Mouse (Mus musculus) heart, postnatal 0 days (tissue): ENCODE results near the gene Miga1. TPM values are rescaled to one million over a fixed set of nuclear protein-coding genes. Genes with fewer than 3 reads are reported as not detected.
"Not testable (repeated sequence)": the region's sequence is repeated elsewhere in the genome, so short reads cannot be mapped to it uniquely, and the experiment has no call there.

Source experiments
- ATAC-seq: fragments of 200-750 bp; cut with Nextera tagmentation; 2 replicates; pipeline ENCODE4 v1.8.0; 2017; ENCODE audit warnings: low read depth, moderate number of reproducible peaks, moderate library complexity; ENCODE audit not compliant: insufficient read depth
- DNase-seq: peaks from one replicate; pipeline ENCODE4 v3.0.0-alpha.2; 2016; ENCODE audit warnings: low spot score
- H3K27ac ChIP-seq: fragments of 300-500 bp; sonication (generic); 2 replicates; pipeline ENCODE4 v1.5.1; 2014; ENCODE audit warnings: low read depth, mild to moderate bottlenecking
- H3K27me3 ChIP-seq: fragments of 300-500 bp; sonication (generic); 2 replicates; pipeline ENCODE4 v1.6.1; 2014; ENCODE audit warnings: low read length, mixed read lengths; ENCODE audit not compliant: control insufficient read depth, insufficient read depth
- H3K36me3 ChIP-seq: fragments of 300-500 bp; sonication (generic); replicated peaks from 2 replicates; pipeline ENCODE4 v1.6.1; 2014; ENCODE audit warnings: low read length, mixed read lengths; ENCODE audit not compliant: control insufficient read depth, insufficient read depth
- H3K4me1 ChIP-seq: fragments of 300-500 bp; sonication (generic); 2 replicates; pipeline ENCODE4 v1.6.1; 2014; ENCODE audit warnings: antibody characterized with exemption; ENCODE audit not compliant: control insufficient read depth, insufficient read depth
- H3K4me2 ChIP-seq: fragments of 300-500 bp; sonication (generic); 2 replicates; pipeline ENCODE4 v1.6.1; 2014; ENCODE audit warnings: low read depth, mild to moderate bottlenecking, low read length, moderate library complexity
- H3K4me3 ChIP-seq: fragments of 300-500 bp; sonication (generic); 2 replicates; pipeline ENCODE4 v1.5.1; 2014; ENCODE audit warnings: low read depth, low read length
- H3K9ac ChIP-seq: fragments of 300-500 bp; sonication (generic); replicated peaks from 2 replicates; pipeline ENCODE4 v1.6.1; 2014; ENCODE audit warnings: low read depth, low read length, mixed read lengths
- H3K9me3 ChIP-seq: fragments of 300-500 bp; sonication (generic); replicated peaks from 2 replicates; pipeline ENCODE4 v1.6.1; 2016; ENCODE audit warnings: low read length; ENCODE audit not compliant: control insufficient read depth
- CTCF ChIP-seq: IDR thresholded peaks from 2 replicates; pipeline ENCODE4 v1.5.1; 2016; ENCODE audit warnings: antibody characterized with exemption, control low read depth, low read depth
- EP300 ChIP-seq: IDR thresholded peaks from 2 replicates; pipeline ENCODE4 v1.6.1; 2016; ENCODE audit warnings: antibody characterized with exemption, low read depth
- WGBS: fragments of 180-500 bp; shearing (Covaris S2); extraction: QIAGEN DNeasy Blood & Tissue Kit; methylation state at CpG from one replicate; pipeline ENCODE4 v1.1.7; 2014; 5-methylcytosine and 5-hydroxymethylcytosine counted together
- polyA plus RNA-seq: library from polyadenylated mRNA; unstranded; fragments of >200 nt; fragmentation: Nextera tagmentation; extraction: Ambion mirVana; gene quantifications from 2 replicates; pipeline ENCODE4 v1.2.1, GENCODE M21; 2015
- total RNA-seq: library from RNA; depleted of rRNA; stranded (reverse); fragments of >200 nt; gene quantifications from 2 replicates; pipeline ENCODE4 v1.2.3, GENCODE M21; 2014; ENCODE audit warnings: low replicate concordance

Miga1 gene
- total and polyA plus RNA-seq, 2 experiments from 2014 or later = 9.0 to 9.8 TPM

DNA sequence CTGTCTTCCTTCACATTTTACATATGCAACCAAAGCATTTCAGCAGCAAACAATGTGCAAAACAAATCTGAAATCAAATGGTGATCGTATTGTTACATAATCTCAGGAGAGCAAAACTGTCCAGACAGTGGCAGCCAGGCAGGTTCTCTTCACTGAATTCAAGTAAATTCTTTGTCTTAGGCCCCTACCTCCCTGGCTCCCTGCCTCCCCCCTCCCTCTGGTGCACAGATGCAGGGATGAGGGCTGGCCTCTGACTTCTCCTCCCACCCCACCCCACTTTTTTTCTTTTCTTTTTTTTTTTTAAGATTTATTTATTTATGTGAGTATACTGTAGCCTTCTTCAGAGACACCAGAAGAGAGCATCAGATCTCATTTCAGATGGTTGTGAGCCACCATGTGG, 79.8 kb downstream of the Miga1 start:
- no peak for DNase-seq
- no peak for ATAC-seq
- 0 out of 2 replicates have a peak overlapping the region, but pooled peaks have one; percentile 11 for H3K9ac ChIP-seq
- WGBS = 65% methylated on average over 1 of the region's 1 CpGs
- TF ChIP-seq CTCF = no peak
- TF ChIP-seq EP300 = no peak
- H3K4me3 ChIP-seq = no peak overlapping the region
- 0 out of 2 replicates have a peak overlapping the region, but pooled peaks have one; percentile 16 for H3K4me2 ChIP-seq
- H3K27ac ChIP-seq = peak overlapping the region; percentile 79
- no peaks in the 10 kb centered on the region for H3K27me3 ChIP-seq
- H3K9me3 ChIP-seq = no peaks in the 10 kb centered on the region
- H3K36me3 ChIP-seq = 0 out of 2 replicates have a peak, but pooled peaks cover 3% of the 10 kb centered on the region
- peaks cover 12% of the 10 kb centered on the region for H3K4me1 ChIP-seq

DNA sequence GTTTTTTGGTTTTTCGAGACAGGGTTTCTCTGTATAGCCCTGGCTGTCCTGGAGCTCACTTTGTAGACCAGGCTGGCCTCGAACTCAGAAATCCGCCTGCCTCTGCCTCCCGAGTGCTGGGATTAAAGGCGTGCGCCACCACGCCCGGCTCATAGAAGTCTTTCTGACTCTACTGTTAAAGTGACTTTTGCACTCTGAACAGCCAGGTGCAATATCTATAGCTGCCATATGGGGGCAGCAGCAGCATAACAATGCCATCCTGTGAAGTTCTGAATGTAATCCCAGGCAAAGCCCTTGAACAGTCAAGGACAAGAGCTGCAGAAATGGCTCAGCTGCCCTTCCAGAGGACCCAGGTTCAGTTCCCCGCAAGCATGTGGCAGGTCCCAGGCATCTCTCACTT, 80.8 kb downstream of the Miga1 start:
- H3K9ac ChIP-seq, H3K36me3 ChIP-seq: not testable (repeated sequence)

DNA sequence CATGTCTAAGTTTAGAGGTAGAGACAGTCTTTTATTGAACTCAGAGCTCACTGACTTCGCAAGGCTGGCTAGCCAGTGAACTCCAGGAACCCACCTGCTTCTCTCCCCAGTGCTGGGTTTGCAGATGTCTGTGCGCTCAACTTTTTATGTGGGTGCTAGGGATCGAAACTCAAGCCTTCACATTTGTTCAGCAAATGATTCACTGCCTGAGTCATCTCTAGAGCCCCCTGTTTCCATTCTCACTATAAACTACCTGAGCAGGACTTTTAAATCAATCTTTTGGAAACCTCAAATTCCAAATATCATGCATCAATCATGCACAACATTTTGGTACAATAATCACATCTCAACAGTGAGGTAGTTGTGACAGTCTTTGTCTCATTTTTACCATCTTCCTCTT, 82.7 kb downstream of the Miga1 start:
- Histone ChIP-seq H3K4me1 (peaks cover 7% of the 10 kb centered on the region), H3K9ac (no peak overlapping the region)

More for the DNA sequence above, 80.8 kb downstream of the Miga1 start:
- Histone ChIP-seq H3K4me2 (peak overlapping the region; percentile 16; the same call in 1 of the 2 replicates), H3K27ac (peak overlapping the region; percentile 79), H3K4me1 (peaks cover 12% of the 10 kb centered on the region)
- H3K27me3 ChIP-seq, H3K9me3 ChIP-seq, H3K4me3 ChIP-seq: not testable (repeated sequence)
- ATAC-seq (peak; percentile 45), DNase-seq (peak; percentile 88)
- WGBS = 13% methylated on average over 7 of the region's 9 CpGs
- TF ChIP-seq CTCF (peak; percentile 86), EP300 (0 out of 2 replicates have a peak, but pooled peaks have one; percentile 62)

DNA sequence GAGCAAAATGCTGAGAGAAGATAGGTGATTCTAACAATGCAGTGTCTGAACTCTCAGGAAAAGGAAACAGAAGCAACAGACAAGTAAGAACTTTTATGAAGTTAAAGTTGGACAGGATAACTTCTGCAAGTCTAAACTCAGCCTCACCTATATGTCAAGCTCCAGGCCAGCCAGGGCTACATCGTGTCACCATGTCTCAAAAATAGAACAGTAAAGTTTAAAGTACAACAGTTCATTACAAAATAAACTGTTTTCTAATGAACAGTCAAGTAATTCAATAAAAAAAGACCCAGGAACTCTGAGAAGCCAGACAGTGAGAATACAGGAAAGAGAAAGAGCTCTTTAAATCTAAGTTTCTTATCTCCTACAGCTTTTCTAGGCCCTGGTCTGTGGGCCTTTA, 89.7 kb downstream of the Miga1 start:
- Histone ChIP-seq H3K4me2 (no peak overlapping the region), H3K9me3 (no peaks in the 10 kb centered on the region), H3K4me1 (no peaks in the 10 kb centered on the region), H3K27ac (no peak overlapping the region), H3K36me3 (peaks cover 67% of the 10 kb centered on the region), H3K4me3 (no peak overlapping the region), H3K9ac (no peak overlapping the region), H3K27me3 (no peaks in the 10 kb centered on the region)
- ATAC-seq (no peak), DNase-seq (no peak)
- no peak for TF ChIP-seq CTCF
- no peak for TF ChIP-seq EP300
- WGBS = 59% methylated on average over 1 of the region's 1 CpGs

More for the DNA sequence above, 82.7 kb downstream of the Miga1 start:
- no peak for DNase-seq
- TF ChIP-seq CTCF = no peak
- no peak for TF ChIP-seq EP300
- Histone ChIP-seq H3K9me3 (no peaks in the 10 kb centered on the region), H3K27ac (0 out of 2 replicates have a peak overlapping the region, but pooled peaks have one; percentile 9), H3K4me2 (no peak overlapping the region), H3K4me3 (no peak overlapping the region), H3K36me3 (peaks cover 23% of the 10 kb centered on the region; the same call in 1 of the 2 replicates), H3K27me3 (no peaks in the 10 kb centered on the region)
- WGBS = 64% methylated on average over 3 of the region's 3 CpGs
- ATAC-seq = no peak

DNA sequence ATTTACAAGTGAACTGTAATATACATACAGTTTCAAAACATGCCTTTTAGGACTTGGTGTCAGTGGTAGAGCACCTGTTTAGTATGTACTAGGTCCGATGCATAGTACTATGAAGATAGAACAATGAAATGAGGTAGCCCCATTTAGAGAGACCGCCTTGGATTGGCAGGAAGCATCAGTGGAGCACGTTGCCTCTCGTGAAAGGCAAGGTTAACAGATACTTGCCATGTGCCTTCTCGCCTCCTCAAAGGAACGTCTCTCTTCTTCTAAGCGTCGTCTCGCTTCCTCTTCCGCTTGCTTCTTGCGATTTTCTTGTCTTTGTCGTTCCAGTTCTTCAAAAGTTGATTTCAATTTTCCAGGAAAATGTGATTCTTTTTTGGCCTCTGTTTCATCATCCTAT, 92.5 kb downstream of the Miga1 start:
- TF ChIP-seq EP300 (no peak), CTCF (no peak)
- ATAC-seq (no peak), DNase-seq (no peak)
- H3K4me3 ChIP-seq = no peak overlapping the region
- no peaks in the 10 kb centered on the region for H3K9me3 ChIP-seq
- 84% methylated on average over 12 of the region's 12 CpGs for WGBS
- H3K36me3 ChIP-seq = peaks cover 67% of the 10 kb centered on the region
- H3K9ac ChIP-seq = no peak overlapping the region
- H3K27ac ChIP-seq = no peak overlapping the region
- H3K4me1 ChIP-seq = no peaks in the 10 kb centered on the region
- H3K4me2 ChIP-seq = no peak overlapping the region
- no peaks in the 10 kb centered on the region for H3K27me3 ChIP-seq
